Mouse (Mus musculus) megakaryocyte, embryonic 14.5 days (primary cell): ENCODE results near the gene Shisa9.

Experiments
- FLI1 ChIP-seq: IDR thresholded peaks from 2 replicates; pipeline ENCODE4 v1.6.1; 2012; ENCODE audit warnings: low read length, inconsistent platforms, mixed read lengths
- GATA1 ChIP-seq: IDR thresholded peaks from 3 replicates; pipeline ENCODE4 v1.6.1; 2012; ENCODE audit warnings: mixed read lengths, low read length, inconsistent platforms, borderline replicate concordance

DNA sequence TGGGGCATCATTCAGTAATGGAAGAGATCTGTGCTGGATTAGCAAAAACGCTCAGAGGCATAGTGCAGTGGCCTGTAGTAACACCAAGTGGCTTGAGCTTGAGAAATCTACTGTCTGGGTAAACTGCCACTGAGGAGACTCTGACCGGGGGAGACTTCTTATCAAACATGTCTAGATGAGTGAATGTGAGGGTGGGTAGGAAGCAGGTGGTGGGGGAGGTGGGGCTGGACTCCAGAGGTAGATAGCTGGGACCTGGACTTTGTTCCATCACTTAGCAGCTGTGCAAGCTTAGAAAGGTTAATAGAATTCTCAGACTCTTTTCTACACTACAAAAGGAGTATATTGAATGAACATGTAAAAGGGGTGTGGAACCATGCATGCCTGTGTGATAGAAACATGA lies 21.3 kb downstream of the Shisa9 start:
- TF ChIP-seq GATA1 (no peak), FLI1 (no peak)
